Mouse (Mus musculus) kidney, postnatal 4 days (tissue): ENCODE measurements around the gene Myo18a.
"Not testable (repeated sequence)": the region's sequence is repeated elsewhere in the genome, so short reads cannot be mapped to it uniquely, and the experiment has no call there.

Experiments
- DNase-seq, 2 experiments: peaks; one replicate each; pipeline ENCODE4 v3.0.0; 2021; ENCODE audit warnings: mixed read lengths in 2 of 2

Gene Myo18a

DNA sequence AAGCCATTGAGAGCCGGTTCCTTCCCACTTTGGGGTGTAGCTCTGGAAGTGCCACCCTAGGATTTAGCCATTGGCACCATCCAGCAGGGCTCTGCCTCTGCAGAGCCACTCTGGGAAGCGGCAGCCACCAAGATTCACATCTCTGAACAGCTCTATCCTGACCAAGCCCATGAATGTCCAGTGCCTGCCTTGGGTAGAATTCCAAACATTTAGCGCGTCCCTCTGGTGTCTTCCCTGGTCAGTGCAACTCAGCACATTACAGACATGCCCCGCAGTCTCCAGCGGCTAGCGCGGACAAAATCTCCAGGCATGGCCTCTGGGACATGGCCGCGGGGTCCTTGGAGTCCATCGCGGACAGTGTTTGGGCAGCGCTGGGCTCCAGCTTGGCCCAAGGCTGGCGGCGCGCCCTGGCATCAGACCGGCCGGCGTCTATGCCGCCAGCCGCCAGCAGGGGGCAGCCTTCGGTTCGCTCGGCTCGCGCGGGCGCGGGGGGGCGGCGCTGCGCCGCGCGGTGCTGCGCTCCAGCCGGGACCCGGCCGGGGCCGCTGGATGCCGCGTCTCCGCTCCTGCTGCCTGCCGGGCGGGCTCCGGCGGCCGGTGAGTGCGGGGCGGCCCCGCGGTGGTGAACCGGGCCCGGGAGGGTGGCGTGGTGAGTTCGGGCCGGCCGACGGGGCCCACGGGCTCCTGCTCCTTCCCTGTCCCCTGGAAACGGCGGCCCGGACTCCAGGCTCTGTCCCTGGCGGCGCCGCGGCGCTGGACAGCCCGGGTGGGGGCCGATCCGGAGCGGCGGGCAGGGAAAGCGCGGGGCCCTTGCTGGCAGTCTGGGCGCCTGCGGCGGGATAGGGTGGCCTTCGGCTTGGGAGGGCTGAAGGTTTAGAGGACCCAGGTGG is at the start of gene Myo18a:
Myo18a (plus strand) TSS at position 464 of the 890 bp plus-strand sequence.
- peak; percentile 93 to 95 for DNase-seq

GRCm38 (mm10) chr11:77713736-77714135 is 49.3 kb upstream of the Myo18a start:
- DNase-seq, result no peak

DNA sequence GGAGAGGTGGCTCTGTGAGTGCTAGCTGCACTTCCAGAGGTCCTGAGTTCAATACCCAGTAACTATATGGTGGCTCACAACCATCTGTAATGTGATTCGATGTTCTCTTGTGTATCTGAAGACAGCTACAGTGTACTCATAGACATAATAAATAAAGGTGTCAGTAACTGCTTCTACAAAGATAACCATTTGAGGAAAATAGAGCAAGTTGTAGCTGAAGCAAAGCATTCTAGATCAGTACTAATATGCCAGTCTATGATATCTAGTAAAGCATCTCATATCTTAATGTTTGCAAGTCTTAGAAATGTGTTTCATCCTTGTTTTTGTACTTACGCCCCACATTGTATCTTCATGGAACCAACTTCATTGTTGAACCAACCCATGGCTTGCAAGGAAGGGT is 44.0 kb upstream of the Myo18a start:
- DNase-seq, result no peak

- no peak for DNase-seq
These were observed 41.7 kb upstream of the Myo18a start for GRCm38 (mm10) chr11:77721389-77721788.

DNA sequence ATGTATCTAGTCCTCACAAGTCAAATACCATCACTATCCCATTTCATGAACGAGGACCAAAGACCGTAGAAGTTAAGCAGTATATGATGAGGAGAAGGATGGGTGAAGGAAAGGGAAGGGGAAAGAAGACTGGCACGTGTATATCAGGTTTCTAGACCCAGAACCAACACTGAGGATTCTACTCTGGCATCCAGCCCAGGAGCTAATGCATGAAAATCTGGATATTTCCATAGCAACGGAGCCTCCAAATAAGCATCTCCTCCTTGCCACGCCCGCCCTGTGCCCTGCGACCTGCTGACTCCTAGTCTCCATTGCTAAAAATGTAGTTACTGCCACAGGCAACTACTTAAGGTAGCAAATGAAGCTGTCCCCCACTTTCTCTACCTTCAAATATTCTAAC is 38.3 kb upstream of the Myo18a start:
- no peak for DNase-seq

- no peak for DNase-seq
These were observed 37.9 kb upstream of the Myo18a start, which contains the start of gene Cryba1 for GRCm38 (mm10) chr11:77725183-77725582. TSS of gene Cryba1 (minus strand) at chr11:77725283.

- DNase-seq, result no peak
These were observed 34.5 kb upstream of the Myo18a start for GRCm38 (mm10) chr11:77728587-77728986.

DNA sequence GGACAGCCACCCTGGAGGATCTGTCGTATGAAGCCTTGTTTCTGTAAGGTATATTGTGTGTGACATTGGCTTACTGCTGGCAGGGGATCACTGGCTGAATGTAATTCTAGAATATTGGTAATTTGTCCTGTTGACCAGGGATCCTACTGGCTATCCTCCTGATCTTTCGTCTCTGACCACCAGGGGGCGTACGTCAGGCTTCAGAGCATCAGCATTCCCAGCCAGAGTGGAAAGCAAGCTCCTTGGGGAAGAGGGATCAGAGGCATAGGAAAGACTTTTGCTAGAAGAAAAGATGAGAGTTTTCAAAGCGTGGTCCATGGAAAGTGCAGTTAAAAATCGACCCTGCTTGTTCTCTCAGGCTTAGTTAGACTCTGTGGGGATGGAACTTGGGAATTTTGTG is 25.8 kb upstream of the Myo18a start:
- DNase-seq, result peak; percentile 93

- no peak for DNase-seq
These were observed 24.5 kb upstream of the Myo18a start for GRCm38 (mm10) chr11:77738555-77738954.

DNA sequence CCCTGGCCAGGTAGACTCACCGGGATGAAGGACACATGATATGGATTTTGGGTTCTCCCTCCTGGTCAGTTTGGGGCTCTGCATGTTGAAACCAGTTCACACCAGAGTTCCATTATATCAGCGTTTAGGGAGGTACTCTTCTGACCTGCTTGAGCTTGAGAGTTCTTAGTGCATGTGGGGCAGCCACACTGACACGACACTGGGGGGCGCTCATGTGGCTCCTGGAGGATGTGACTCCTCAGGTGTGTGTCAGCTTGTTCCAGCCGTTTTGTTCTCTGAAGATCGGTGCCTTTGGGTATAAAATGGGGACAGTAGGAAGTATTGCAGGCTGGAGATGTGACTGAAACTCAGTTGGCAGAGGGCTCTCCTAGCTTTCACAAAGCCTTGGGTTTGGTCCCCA is 19.1 kb upstream of the Myo18a start:
- DNase-seq, result peak; percentile 67 to 73

DNA sequence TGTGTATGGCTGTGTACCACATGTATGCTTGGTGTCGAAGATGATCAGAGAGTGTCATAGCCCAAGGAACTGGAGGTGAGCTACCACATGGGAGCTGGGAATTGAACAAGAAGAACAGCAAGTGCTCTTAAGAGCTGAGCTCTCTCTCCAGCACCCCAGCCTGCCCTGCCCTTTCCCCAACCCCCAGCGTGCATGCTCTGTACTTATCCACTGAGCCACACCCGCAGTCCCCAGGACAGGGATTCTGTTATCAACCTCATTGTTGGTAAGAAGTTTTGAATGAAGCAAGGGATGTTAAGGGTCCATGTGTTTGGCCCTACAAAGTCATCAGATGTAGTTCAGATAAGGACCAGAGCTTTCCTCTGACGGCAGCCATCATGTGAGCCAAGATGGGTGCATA is 16.4 kb upstream of the Myo18a start:
- DNase-seq, result no peak

DNA sequence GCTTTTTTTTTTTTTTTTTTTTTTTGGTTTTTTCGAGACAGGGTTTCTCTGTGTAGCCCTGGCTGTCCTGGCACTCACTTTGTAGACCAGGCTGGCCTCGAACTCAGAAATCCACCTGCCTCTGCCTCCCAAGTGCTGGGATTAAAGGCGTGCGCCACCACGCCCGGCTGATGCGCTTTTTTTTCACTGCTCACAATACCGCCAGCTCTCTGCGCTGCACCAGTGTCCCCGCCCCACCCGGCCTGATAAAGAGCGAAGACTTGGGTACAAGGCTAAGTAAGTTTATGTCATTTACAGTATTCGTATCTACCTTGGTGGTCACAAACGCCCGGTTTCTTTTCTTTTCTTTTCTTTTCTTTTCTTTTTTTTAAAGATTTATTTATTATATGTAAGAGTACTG is 15.9 kb upstream of the Myo18a start:
- DNase-seq, result not testable (repeated sequence)

DNA sequence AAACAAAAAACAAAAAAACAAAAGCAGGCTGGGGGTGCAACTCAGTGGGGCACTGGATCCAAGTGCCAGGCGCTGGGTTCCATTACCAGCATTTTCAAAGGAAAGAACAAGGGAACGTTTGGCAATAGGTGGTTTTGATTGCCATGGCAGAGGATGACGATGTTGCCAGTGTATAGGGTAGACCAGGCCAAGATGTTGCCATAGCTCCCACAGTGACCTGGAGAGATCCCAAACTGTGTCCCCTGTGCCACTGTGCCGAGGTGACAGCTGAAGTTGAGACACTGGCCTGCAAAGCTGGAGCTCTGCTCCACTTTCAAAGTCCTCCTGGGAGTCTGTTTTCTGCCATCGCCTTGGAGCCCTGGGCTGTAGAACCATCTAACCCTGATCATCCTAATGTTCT is 14.1 kb upstream of the Myo18a start:
- no peak for DNase-seq

GRCm38 (mm10) chr11:77752525-77752924 is 10.5 kb upstream of the Myo18a start:
- no peak for DNase-seq

- no peak for DNase-seq
These were observed 9.6 kb upstream of the Myo18a start for GRCm38 (mm10) chr11:77753469-77753868.

GRCm38 (mm10) chr11:77760031-77760430 is 3.0 kb upstream of the Myo18a start:
- no peak for DNase-seq

DNA sequence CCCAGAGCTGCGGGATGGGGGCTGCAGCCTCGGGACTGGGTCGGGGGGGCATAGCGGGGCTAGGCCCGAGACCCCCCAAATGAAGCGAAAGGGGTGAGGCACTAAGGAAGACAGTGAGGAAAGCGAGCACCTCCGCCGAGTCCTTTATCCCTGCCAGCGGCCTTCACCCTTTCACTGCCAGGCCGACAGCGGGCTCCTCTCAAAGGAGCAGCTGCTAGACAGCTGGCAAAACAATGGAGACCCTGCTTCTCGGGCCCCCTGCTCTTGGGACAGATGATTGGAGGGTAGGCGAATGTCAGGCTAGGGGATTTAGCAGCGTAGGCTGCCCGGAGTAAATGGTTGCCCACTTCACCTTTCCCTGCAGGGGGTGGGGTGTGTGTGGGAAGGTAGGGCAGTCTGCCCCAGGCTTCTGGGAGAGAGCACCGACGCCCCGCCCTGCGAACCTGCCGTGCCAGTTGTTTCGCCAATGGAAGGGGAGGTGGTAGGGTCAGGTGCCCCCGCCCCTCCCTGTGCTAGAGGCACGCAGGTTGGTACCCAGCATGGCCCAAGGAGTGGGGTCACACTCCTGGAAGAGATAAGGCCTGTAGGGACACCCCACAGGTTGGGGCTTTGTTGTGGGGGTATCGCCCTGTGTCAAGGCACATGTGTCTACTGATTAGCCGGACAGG is 761 bp downstream of the Myo18a start:
- DNase-seq, result peak; percentile 75 to 84

- peak; percentile 59 to 72 for DNase-seq
These were observed 1.8 kb downstream of the Myo18a start for GRCm38 (mm10) chr11:77764694-77765458.

GRCm38 (mm10) chr11:77765459-77765777 is 2.4 kb downstream of the Myo18a start:
- peak in 1 of 2 experiments; percentile 37 for DNase-seq

- DNase-seq, result peak; percentile 78 to 86
These were observed 3.4 kb downstream of the Myo18a start for GRCm38 (mm10) chr11:77766351-77767001.

- DNase-seq, result no peak
These were observed 6.5 kb downstream of the Myo18a start for GRCm38 (mm10) chr11:77769496-77769895.

DNA sequence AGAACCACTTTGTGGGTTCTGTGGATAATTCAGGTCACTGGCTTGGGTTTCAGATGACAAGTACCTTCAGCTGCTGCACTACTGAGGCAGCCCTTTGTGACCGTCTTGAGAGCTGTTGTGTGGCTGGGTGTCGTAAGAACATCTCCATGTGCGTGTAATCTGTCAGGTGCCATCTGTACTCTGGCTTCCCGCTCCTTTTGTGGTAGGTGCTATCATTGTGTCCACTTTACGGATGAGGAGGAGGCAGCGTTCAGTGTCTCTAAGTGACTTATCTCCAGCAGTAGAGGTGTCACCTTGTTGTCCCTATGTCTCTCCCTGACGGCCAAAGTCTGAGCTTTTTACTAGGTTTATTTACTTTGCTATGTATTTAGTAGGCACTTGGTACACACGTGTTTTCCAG is 7.3 kb downstream of the Myo18a start:
- DNase-seq, result no peak
